Mouse (Mus musculus) CD8-positive naive resting alpha-beta T cell, adult 2 months (primary cell): ENCODE measurements around the gene 1700019D03Rik.
"Not testable (repeated sequence)": the region's sequence is repeated elsewhere in the genome, so short reads cannot be mapped to it uniquely, and the experiment has no call there.

Experiments
- DNase-seq, 2 experiments: peaks; one replicate each; pipeline ENCODE4 v3.0.0; 2022; ENCODE audit warnings: low read depth in 2 of 2, low spot score in 2 of 2

The 1700019D03Rik gene

GRCm38 (mm10) chr1:52955102-52955501 lies 64.9 kb downstream of the 1700019D03Rik start:
- no peak for DNase-seq

GRCm38 (mm10) chr1:52954456-52954855 lies 65.5 kb downstream of the 1700019D03Rik start:
- DNase-seq, result no peak

GRCm38 (mm10) chr1:52953548-52953947 lies 66.4 kb downstream of the 1700019D03Rik start:
- DNase-seq, result no peak

GRCm38 (mm10) chr1:52952551-52953397 lies 67.2 kb downstream of the 1700019D03Rik start:
- DNase-seq, result no peak

GRCm38 (mm10) chr1:52952143-52952542 lies 67.8 kb downstream of the 1700019D03Rik start:
- no peak for DNase-seq

- DNase-seq, result no peak
Measured at GRCm38 (mm10) chr1:52951146-52951868, 68.7 kb downstream of the 1700019D03Rik start.

GRCm38 (mm10) chr1:52947895-52948294 lies 72.1 kb downstream of the 1700019D03Rik start:
- DNase-seq, result no peak

GRCm38 (mm10) chr1:52939021-52939420 lies 81.0 kb downstream of the 1700019D03Rik start:
- no peak for DNase-seq

GRCm38 (mm10) chr1:52934494-52934893 lies 85.5 kb downstream of the 1700019D03Rik start:
- DNase-seq, result no peak

GRCm38 (mm10) chr1:52924482-52924881 lies 95.5 kb downstream of the 1700019D03Rik start:
- DNase-seq, result not testable (repeated sequence)

- DNase-seq, result not testable (repeated sequence)
Measured at GRCm38 (mm10) chr1:52918897-52919296, 101.1 kb downstream of the 1700019D03Rik start.

GRCm38 (mm10) chr1:52916655-52917054 lies 103.3 kb downstream of the 1700019D03Rik start:
- no peak for DNase-seq

GRCm38 (mm10) chr1:52909783-52910182 lies 110.2 kb downstream of the 1700019D03Rik start:
- DNase-seq, result no peak

GRCm38 (mm10) chr1:52884208-52884607 lies 135.8 kb downstream of the 1700019D03Rik start:
- DNase-seq, result no peak
